Mouse (Mus musculus) monocyte, adult 5-6 weeks (primary cell): ENCODE data around the gene Hoxd3. TPM values are rescaled to one million over a fixed set of nuclear protein-coding genes. Genes with fewer than 3 reads are reported as not detected.

Source experiments
- ATAC-seq: fragments of 153-309, 156-312 bp; replicated peaks from 2 replicates; pipeline ENCODE4 v1.8.0; 2017; ENCODE audit warnings: mild to moderate bottlenecking; ENCODE audit not compliant: low TSS enrichment, insufficient number of reproducible peaks, severe bottlenecking, poor library complexity, low FRiP score
- total RNA-seq: library from RNA; stranded (forward); fragments of 200-1000, 200-491, 200-594 nt; gene quantifications from 3 replicates; pipeline ENCODE4 v1.2.3, GENCODE M21; 2017

Gene Hoxd3
- total RNA-seq, 1 experiment from 2014 or later: not detected

- ATAC-seq: no peak
Observed at GRCm38 (mm10) chr2:74720955-74721491, 9.3 kb downstream of the Hoxd3 start.

DNA sequence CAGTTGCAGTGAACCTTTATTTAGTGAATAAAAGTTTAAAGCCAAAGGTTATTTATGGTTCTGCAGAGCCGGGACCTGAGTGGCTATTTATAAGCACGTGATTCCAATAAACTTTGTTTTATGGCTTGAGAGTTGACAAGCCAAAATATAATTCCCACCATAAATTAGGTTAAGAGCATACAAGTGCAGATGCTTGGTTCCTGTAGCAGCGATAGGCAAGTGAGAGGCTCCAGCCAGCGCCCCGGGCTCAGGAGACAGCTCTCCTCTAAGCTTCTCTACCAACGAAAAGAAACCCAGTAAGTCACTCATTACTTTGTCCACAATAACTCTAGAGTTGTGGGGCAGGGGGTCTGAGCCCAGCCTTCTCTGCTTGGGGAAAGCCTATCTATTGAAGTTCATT lies 10.2 kb downstream of the Hoxd3 start:
- no peak for ATAC-seq

DNA sequence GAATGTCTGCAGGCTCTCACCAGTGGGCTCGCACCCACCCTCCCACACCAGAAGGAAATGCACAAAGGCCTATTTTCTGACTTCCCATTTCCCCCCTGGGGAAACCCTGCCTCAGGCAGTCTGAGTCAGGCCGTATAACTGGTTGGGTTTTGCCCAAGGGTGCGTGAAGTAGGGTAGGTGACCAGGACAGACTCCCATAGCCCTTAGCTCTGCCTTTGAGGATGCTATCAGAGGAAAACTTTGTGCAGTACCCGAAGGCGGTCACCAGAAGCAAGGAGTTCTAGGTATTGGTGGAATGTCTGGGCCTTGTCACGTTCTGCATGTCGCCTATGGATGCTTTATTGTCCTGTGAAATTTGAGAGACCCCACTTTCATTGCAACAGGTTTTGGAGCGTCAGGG lies 11.2 kb downstream of the Hoxd3 start:
- ATAC-seq: no peak

DNA sequence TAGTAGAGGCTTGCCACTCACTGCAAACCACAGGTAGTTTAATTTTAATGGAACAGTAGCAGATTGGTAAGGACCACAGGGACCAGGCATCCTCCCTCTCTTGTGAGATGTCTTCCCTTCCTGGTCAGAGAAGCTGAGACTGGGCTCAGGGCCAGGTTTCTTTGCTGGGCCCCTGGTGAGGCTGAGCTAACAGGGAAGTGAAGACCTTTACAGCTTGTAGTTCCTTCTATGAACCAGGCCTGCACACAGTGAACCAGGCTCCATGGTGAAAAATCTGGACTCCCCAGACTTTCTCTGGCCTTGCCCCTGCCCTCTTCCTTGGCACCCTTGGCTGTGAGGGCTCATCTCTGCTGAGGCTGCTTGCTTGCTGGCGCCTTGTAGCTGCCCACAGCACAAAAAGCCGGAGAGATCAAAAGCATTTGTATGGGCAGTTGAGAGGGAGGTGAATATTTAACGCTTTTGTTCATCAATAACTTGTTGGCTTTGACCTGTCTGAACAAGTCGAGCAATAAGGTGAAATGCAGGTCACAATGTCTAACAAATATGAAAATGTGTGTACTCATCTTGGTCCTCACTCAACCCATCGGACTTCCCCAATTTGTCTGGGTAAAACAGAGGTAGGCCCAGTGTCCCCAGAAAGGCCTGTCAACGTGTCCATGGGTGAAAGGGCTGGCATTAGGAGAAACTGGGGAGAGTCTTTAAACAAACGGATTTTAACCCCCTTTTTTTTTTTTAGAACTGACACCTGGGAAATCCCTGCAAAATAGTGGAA lies 12.7 kb downstream of the Hoxd3 start:
- no peak for ATAC-seq

DNA sequence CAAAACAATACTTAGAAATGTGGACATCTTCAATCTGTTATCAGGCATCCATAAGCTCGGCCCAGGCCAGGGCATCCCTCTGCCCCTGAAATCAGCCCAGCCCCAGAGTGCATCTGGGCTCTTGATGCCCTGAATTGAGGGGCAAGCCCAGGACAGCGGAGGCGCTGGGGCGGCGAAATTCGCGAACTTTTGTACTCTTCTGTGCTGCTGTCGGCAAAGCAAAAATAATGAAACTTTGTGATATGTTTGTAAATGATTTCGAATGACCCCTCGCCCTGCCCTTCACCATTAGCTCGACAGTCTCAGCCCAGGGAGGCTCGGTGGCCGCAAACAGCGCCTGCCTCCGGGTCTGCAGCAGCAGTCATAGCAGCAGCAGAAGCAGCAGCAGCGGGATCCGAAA lies 13.4 kb downstream of the Hoxd3 start:
- no peak for ATAC-seq

- no peak for ATAC-seq
Observed at GRCm38 (mm10) chr2:74726551-74726950, 14.8 kb downstream of the Hoxd3 start, which contains the start of gene Gm28230. Gene Gm28230 (plus strand): TSS chr2:74726728.

- ATAC-seq: no peak
Observed at GRCm38 (mm10) chr2:74726973-74727639, 15.4 kb downstream of the Hoxd3 start.

DNA sequence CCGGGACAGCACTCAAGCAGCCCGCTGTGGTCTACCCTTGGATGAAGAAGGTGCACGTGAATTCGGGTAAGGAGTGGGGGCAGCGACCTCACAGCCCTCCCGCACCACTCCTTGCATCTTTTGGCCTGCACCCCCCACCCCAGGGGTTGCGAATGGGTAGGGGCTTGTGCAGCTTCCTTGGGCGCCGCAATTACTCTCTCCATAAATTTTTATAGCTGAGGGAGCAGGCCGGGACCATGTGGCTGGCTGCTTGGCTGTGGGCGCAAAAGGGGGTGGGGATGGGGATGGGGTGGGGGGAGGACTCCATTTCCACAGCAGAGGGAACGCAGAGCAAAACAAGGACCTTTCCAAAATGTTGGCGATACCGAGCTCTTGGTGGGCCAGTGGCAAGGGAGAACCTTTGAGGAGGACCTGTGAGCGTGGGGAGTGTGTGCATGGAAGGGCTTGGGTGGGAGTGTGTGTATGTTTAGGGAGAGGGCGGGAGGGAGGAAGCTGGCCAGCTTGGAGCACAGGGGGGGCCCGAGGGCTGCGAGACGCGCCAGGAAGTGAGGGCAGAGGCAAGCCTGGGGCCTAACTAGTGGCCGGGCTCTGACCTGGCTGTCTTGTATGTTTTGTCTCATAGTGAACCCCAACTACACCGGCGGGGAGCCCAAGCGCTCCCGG lies 16.0 kb downstream of the Hoxd3 start:
- ATAC-seq: no peak

- no peak for ATAC-seq
Observed at GRCm38 (mm10) chr2:74728303-74728680, 16.6 kb downstream of the Hoxd3 start.

GRCm38 (mm10) chr2:74730331-74730730 lies 18.6 kb downstream of the Hoxd3 start:
- ATAC-seq: no peak

DNA sequence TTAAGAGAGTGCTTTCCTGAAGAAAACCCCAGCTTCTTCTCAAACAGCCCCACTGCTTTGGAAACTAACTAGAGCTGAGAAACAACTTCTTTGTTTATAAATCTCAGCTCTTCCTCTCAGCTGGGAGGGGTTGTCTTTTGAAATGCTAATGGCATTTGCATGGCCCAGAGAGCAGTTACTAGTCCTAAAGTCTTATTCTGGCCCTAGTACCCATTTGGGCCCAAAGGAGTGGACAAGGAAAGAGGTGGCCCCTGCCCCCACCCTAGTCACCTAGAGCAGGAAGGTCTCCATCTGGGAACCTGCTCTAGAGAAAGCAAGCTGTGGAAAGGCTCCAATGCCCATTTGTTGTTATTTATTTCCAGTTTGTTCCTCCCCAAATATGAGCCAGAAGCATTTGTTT lies 19.3 kb downstream of the Hoxd3 start:
- ATAC-seq: no peak

GRCm38 (mm10) chr2:74731799-74732512 lies 20.2 kb downstream of the Hoxd3 start:
- ATAC-seq: no peak

DNA sequence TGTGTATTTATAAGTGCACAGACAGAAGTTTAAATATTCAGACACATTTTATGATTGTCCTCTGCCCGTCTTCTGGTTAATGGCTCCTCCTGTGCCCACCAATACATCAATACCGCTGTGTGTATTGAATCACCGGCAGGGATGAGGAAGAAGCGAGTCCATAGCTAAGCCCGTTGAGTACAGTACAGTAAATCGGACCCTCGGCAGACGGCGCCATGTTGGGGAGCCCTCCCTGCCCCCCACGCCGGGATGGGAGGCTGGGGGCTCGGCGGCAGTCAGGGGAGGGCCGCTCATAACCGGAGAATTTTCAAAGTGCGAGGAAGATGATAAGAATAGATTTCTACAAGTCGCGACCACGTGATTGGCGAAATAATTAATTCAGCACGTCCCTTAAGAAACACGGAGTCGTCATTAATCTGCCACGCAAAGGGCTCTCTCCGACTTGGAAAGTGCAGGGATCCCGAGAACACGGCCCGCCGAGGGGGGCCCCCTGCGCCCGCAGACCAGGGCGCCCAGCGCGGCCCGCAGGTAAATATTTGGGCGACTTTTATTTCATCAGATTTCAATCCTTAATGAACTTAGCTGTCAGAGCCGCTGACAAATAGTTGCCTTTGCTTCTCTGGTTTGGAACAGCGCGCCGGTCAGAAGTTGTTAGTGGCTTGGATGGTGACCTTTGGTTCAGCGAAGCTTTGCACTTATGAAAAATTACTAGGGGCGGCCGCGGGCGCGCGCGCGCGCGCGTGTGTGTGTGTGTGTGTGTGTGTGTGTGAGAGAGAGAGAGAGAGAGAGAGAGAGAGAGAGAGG lies 21.0 kb downstream of the Hoxd3 start:
- ATAC-seq: no peak

- no peak for ATAC-seq
Observed at GRCm38 (mm10) chr2:74733317-74733661, 21.6 kb downstream of the Hoxd3 start.

DNA sequence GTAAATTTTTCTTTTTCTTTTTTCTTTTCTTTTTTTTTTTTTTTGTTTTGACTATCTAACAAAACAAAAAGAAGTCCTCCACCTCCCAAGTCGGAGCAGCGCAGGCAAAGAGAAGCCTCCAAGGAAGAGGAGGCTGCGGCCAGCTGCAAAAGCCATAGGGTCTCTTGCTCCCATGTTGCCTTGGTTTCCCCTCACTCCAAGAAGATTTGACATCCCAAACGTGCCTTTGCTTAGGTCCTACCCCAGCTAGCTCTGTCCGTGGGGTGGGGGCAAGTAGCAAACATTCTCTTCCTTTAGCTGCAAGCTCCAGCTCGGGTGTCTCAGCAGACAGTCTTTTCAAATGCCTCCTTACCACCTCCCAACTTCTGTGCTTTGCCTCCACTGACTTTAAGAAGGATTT lies 22.0 kb downstream of the Hoxd3 start:
- no peak for ATAC-seq

- no peak for ATAC-seq
Observed at GRCm38 (mm10) chr2:74734451-74734850, 22.7 kb downstream of the Hoxd3 start.

DNA sequence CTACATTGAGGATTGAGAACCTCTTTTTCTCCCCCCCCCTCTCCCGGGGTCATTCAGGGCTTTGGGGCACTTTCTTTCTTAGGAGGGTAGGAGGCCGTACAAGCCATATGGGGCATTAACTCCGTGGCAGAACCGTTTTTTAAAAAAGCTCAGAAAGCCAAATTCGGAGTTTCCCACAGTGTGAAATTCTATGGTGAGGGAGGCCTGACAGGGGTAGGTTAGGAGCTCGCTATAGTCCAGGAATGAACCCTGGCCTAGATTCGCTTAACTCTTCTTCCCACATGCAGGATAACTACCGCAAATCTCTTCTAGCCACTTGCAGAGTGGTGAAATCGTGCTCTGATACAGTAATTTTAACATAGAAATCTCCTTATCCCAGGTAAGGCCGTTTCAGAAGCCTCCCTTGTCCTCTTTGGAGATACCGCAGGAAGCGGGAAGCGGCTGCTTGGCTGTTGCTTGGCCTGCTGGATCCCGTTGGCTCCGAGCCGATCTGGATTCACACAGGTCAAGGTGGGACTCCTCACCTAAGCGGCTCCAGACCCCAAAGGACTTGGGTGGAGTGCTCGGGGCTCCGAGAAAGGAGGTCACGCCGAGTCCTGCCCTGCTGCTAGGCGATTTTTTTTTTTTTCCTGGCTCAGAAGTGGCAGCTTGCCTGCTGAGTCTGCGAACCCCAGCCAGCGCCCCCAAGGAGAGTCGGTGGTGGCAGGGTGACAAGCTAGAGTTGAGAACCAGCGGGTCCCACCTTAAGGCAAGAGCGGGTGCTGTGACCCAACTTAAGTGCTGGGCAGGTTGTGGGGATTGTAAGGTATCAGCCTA lies 23.5 kb downstream of the Hoxd3 start:
- no peak for ATAC-seq
